Mouse (Mus musculus) neural tube, embryonic 11.5 days (tissue): Measurements from ENCODE around the gene Arid5b. TPM values are rescaled to one million over a fixed set of nuclear protein-coding genes. Genes with fewer than 3 reads are reported as not detected.

Experiments
- ATAC-seq: fragments of 200-750 bp; cut with Nextera tagmentation; 2 replicates; pipeline ENCODE4 v1.8.0; 2017; ENCODE audit warnings: moderate number of reproducible peaks, mild to moderate bottlenecking, moderate TSS enrichment, moderate library complexity; ENCODE audit not compliant: insufficient read depth, low FRiP score, low TSS enrichment
- DNase-seq: peaks from one replicate; pipeline ENCODE4 v3.0.0-alpha.2; 2015; ENCODE audit warnings: low spot score
- H3K27ac ChIP-seq: fragments of 300-500 bp; sonication (generic); 2 replicates; pipeline ENCODE4 v1.5.1; 2014; ENCODE audit warnings: low read depth, mild to moderate bottlenecking, low read length
- H3K27me3 ChIP-seq: fragments of 300-500 bp; sonication (generic); 2 replicates; pipeline ENCODE4 v1.6.1; 2014; ENCODE audit warnings: mild to moderate bottlenecking, low read length, mixed read lengths; ENCODE audit not compliant: control insufficient read depth, insufficient read depth
- H3K36me3 ChIP-seq: fragments of 300-500 bp; sonication (generic); 2 replicates; pipeline ENCODE4 v1.6.1; 2014; ENCODE audit warnings: mild to moderate bottlenecking, low read length, moderate library complexity, mixed read lengths; ENCODE audit not compliant: control insufficient read depth, insufficient read depth
- H3K4me1 ChIP-seq: fragments of 300-500 bp; sonication (generic); 2 replicates; pipeline ENCODE4 v1.6.1; 2014; ENCODE audit warnings: low read length, mixed read lengths; ENCODE audit not compliant: control insufficient read depth, insufficient read depth
- H3K4me2 ChIP-seq: fragments of 300-500 bp; sonication (generic); 2 replicates; pipeline ENCODE4 v1.6.1; 2014; ENCODE audit warnings: low read depth, mild to moderate bottlenecking, moderate library complexity
- H3K4me3 ChIP-seq: fragments of 300-500 bp; sonication (generic); 2 replicates; pipeline ENCODE4 v1.5.1; 2014; ENCODE audit warnings: low read depth, low read length
- H3K9ac ChIP-seq: fragments of 300-500 bp; sonication (generic); 2 replicates; pipeline ENCODE4 v1.6.1; 2014; ENCODE audit warnings: mild to moderate bottlenecking, low read length
- H3K9me3 ChIP-seq: fragments of 300-500 bp; sonication (generic); 2 replicates; pipeline ENCODE4 v1.6.1; 2016; ENCODE audit warnings: low read length; ENCODE audit not compliant: control insufficient read depth
- WGBS: fragments of 180-500 bp; shearing (Covaris S2); extraction: QIAGEN DNeasy Blood & Tissue Kit; methylation state at CpG from one replicate; pipeline ENCODE4 v1.1.7; 2014; 5-methylcytosine and 5-hydroxymethylcytosine counted together
- polyA plus RNA-seq: library from polyadenylated mRNA; unstranded; fragments of >200 nt; fragmentation: Nextera tagmentation; extraction: Ambion mirVana; gene quantifications from 2 replicates; pipeline ENCODE4 v1.2.1, GENCODE M21; 2014

The Arid5b gene
- polyA plus RNA-seq = 14.0 and 15.0 TPM in 2 replicates

DNA sequence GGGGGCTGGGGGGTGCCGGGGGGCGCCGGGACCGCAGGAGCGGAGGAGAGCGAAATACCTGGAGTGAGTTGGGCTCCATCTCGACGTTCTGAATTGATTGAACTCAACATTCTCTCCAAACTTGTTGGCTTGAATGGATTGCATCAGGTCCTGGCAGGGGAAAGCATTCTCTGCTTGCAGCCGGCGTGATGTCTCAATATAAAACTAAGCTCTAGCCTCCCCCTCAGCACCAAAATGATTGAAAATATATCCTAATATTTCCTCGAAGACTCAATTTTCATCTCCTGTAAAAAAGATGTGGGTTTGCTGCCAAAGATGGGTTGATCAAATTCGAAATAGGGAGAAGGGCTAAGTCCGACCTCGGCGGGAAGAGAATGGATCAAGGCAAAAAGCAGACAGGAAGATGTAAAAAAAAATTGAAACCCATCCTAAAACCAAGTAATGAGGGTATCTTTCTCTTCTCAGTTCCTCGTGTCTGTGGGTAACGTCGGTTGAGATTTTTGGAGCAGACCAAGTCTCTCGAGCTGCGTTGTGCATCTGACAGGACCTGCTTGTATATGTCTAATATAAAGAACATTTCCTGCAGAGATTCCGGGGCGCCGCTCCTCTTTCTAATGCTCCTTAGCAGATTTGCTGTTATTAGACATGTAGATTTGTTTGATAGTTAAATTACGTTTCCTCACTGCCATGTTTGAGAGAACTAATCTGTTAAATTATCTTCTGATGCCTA, at the start of gene Arid5b:
TSS of gene Arid5b (minus strand) at position 109 of the 730 bp plus-strand sequence.
- H3K4me2 ChIP-seq = peak within 1 kb of the TSS; percentile 94
- H3K9me3 ChIP-seq = no peaks in the 10 kb centered on the region
- H3K36me3 ChIP-seq = no peaks in the 10 kb centered on the region
- no peak for ATAC-seq
- H3K9ac ChIP-seq = peak within 1 kb of the TSS; percentile 65
- peak within 1 kb of the TSS; percentile 73 for H3K27ac ChIP-seq
- peak within 1 kb of the TSS; percentile 54 for H3K4me3 ChIP-seq
- no peaks in the 10 kb centered on the region for H3K27me3 ChIP-seq
- DNase-seq = peak; percentile 74
- H3K4me1 ChIP-seq = 0 out of 2 replicates have a peak, but pooled peaks cover 8% of the 10 kb centered on the region
- WGBS = under 1% methylated on average over 24 of the region's 24 CpGs

DNA sequence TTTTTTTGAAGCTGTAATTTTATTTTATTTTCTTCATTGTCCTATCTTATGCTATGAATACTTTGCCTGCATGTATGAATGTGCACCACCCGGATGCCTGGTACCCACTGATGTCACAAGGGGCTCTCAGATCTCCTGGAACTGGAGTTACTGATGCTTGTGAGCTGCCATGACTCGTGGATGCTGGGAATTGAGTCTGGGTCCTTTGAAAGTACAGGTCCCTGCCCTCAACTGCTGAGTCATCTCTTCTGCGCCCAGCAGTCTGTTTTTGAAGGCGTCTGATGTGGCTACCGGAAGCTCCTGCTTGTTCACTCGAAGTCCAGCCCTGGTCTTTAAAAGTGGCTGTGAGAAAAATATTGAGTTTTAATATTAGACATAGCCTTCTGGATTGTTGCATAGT, 46.8 kb upstream of the Arid5b start:
- H3K4me3 ChIP-seq = no peak overlapping the region

DNA sequence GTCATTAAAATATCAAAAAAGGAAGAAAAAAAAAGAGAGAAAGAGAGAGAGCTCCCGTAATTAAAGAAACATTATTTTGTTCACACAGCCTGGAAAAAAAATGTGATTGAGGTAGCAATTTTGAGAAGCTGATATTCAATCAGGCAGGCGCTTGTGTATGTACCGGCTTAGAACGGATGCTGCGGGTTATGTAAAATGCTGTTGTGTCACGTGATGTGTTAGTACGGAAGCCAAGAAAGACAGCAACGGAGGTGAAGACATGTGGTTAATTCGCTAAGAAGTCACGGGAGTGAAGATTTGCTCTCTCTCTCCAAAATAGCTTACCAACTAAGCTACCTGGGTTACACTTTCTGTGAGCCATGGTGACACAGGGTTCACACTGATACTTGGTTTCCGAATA, 45.5 kb upstream of the Arid5b start:
- no peak for DNase-seq
- H3K9ac ChIP-seq = no peak overlapping the region
- no peak for ATAC-seq
- no peaks in the 10 kb centered on the region for H3K27me3 ChIP-seq
- H3K27ac ChIP-seq = no peak overlapping the region
- H3K4me3 ChIP-seq = no peak overlapping the region
- no peaks in the 10 kb centered on the region for H3K36me3 ChIP-seq
- no peaks in the 10 kb centered on the region for H3K4me1 ChIP-seq
- no peak overlapping the region for H3K4me2 ChIP-seq
- H3K9me3 ChIP-seq = no peaks in the 10 kb centered on the region
- whole genome bisulfite sequencing = 92% methylated on average over 11 of the region's 11 CpGs

More for the DNA sequence above, 46.8 kb upstream of the Arid5b start:
- DNase-seq = no peak
- H3K36me3 ChIP-seq = no peaks in the 10 kb centered on the region
- no peak overlapping the region for H3K4me2 ChIP-seq
- 87% methylated on average over 6 of the region's 6 CpGs for WGBS
- H3K4me1 ChIP-seq = no peaks in the 10 kb centered on the region
- H3K9ac ChIP-seq = no peak overlapping the region
- ATAC-seq = no peak
- no peaks in the 10 kb centered on the region for H3K27me3 ChIP-seq
- no peaks in the 10 kb centered on the region for H3K9me3 ChIP-seq
- no peak overlapping the region for H3K27ac ChIP-seq

DNA sequence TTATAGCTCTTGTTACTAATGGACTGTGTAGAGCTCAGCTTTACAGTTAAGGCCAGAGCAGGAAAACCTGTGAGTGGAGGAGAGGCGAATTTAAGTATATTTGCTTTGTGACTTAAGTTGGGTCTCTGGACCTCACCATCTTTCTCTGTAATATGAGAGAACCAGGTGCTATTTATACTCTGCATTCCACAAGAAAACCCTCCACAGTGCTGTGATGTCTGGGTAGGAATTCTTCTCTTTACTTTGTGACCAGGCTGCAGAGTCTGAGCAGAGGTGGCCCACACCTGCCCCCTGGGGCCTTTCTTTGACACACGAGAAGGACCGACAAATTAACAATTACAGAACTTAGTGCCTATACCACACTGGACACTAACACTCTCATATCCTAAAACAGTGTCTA, 44.6 kb upstream of the Arid5b start:
- Histone ChIP-seq H3K4me1 (no peaks in the 10 kb centered on the region), H3K36me3 (no peaks in the 10 kb centered on the region), H3K4me2 (no peak overlapping the region), H3K4me3 (no peak overlapping the region), H3K9ac (no peak overlapping the region), H3K27ac (no peak overlapping the region), H3K9me3 (no peaks in the 10 kb centered on the region), H3K27me3 (no peaks in the 10 kb centered on the region)
- WGBS = 71% methylated on average over 3 of the region's 3 CpGs
- no peak for DNase-seq
- ATAC-seq = no peak

DNA sequence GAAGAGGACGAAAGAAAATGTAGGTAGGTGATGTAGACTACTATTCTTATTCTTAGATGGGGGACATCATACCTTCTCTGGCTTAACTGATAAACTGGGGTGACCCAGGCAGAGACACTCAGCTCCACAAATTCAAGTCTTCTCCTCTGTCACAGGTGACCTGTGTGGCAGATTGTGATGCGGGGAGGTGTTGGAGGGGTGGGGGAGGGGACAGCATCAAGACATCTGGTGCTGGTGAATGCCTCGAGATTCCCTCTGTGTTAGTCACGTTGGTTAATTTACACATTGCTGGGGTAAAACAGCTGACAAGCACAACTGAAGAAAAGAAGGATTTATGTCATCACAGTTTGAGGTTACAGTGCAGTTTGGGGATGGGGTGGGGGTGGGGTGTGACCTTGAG, 42.4 kb upstream of the Arid5b start:
- no peak overlapping the region for H3K4me2 ChIP-seq
- no peak overlapping the region for H3K27ac ChIP-seq
- no peaks in the 10 kb centered on the region for H3K36me3 ChIP-seq
- no peaks in the 10 kb centered on the region for H3K27me3 ChIP-seq
- no peak for DNase-seq
- H3K9me3 ChIP-seq = no peaks in the 10 kb centered on the region
- H3K4me3 ChIP-seq = no peak overlapping the region
- no peak overlapping the region for H3K9ac ChIP-seq
- H3K4me1 ChIP-seq = no peaks in the 10 kb centered on the region
- ATAC-seq = no peak
- 70% methylated on average over 4 of the region's 4 CpGs for WGBS

DNA sequence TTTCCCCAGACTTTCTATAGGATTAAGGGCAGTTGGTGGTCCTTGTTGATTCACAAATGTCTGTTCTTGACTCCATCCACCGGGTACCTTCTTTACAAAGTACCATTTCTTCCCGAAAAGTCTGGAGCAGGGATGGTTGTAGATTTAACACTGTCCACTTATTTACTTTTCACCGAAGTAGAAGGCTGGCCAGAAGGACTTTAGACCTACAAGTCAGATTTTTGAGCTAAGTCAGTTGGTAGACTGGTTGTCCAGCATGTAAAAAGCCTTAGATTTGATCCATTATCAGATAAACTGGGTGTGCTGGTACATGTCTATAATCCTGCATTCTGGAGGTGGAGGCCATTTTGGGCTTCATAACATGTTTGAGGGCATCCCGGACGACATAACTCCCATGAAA, 42.0 kb upstream of the Arid5b start:
- Histone ChIP-seq H3K27me3 (no peaks in the 10 kb centered on the region), H3K36me3 (no peaks in the 10 kb centered on the region), H3K4me2 (no peak overlapping the region), H3K9me3 (no peaks in the 10 kb centered on the region), H3K9ac (no peak overlapping the region), H3K27ac (no peak overlapping the region), H3K4me1 (no peaks in the 10 kb centered on the region), H3K4me3 (no peak overlapping the region)
- 89% methylated on average over 5 of the region's 5 CpGs for WGBS
- ATAC-seq (no peak), DNase-seq (no peak)

DNA sequence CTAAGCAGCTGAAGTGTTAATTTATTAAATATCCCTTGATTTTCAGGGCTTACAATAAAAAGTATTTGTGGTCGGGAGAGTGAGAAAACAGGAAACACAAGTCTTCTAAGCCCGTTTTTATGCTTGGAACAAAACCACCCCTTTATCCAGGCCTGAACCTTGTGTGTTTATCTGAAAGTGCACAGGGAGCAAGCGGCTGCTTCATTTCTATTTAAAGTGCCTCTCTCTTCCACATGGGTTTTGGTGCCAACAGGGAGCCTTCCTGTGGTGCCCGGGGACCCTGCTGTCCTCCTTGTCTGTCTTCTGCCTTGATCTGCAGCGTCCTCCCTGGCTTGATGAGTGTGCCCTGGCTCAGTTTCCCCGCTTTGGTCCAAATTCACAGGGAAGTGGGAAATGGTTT, 40.9 kb upstream of the Arid5b start:
- Histone ChIP-seq H3K4me2 (no peak overlapping the region), H3K4me1 (no peaks in the 10 kb centered on the region), H3K36me3 (no peaks in the 10 kb centered on the region), H3K9me3 (no peaks in the 10 kb centered on the region), H3K9ac (no peak overlapping the region), H3K4me3 (no peak overlapping the region), H3K27ac (no peak overlapping the region), H3K27me3 (no peaks in the 10 kb centered on the region)
- WGBS = 82% methylated on average over 6 of the region's 6 CpGs
- ATAC-seq = no peak
- no peak for DNase-seq

DNA sequence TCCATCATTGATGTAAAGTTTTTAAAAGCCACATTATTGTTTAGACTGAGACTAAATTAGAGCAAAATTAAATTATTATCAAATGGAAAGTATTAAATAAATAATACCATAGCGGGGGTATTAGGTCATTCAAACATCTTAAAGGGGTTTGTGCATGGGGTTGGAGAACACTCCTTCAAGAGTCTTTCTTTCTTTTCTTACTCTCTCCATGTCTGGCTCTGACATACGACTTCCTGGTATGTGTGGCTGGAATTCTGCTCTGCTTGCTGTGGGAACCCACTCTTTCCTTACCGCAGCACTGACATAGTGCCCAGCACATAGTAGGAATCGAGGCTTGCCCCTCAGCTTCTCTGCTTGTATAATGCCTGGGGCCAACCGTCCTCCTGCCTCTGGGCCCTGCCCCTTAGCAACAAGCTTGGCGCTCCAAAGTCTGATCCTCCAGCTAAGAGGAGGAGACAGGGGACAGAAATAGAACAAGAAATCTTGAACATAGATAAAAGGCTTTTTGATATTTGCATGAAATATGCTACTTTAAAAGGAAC, 40.0 kb upstream of the Arid5b start:
- Histone ChIP-seq H3K4me1 (no peaks in the 10 kb centered on the region), H3K4me3 (no peak overlapping the region), H3K9ac (no peak overlapping the region), H3K4me2 (no peak overlapping the region), H3K27me3 (no peaks in the 10 kb centered on the region), H3K9me3 (no peaks in the 10 kb centered on the region), H3K36me3 (no peaks in the 10 kb centered on the region), H3K27ac (no peak overlapping the region)
- 75% methylated on average over 6 of the region's 6 CpGs for WGBS
- ATAC-seq = no peak
- no peak for DNase-seq

DNA sequence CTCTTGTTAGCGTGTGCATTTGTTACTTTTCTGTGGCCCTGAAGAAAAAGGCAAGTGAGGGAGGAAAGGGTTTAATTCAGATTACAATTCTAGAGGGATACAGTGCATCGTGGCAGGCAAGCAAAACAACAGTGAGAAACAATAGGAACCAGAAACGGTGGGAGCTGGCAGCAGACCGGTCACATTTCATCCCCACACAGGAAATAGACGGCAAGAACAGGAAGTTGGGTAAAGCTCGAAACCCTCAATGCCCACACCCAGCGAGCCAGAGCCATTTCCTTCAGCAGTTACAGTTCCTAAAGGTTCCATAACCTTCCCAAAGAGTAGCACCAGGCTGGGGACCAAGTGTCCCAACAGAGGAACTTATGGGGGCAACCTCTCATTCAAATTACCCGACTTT, 34.2 kb upstream of the Arid5b start:
- Histone ChIP-seq H3K27ac (no peak overlapping the region), H3K36me3 (no peaks in the 10 kb centered on the region), H3K9me3 (no peaks in the 10 kb centered on the region), H3K4me3 (no peak overlapping the region), H3K4me2 (no peak overlapping the region), H3K27me3 (no peaks in the 10 kb centered on the region), H3K4me1 (no peaks in the 10 kb centered on the region), H3K9ac (no peak overlapping the region)
- DNase-seq (no peak), ATAC-seq (no peak)
- 83% methylated on average over 8 of the region's 8 CpGs for WGBS
